In the genomic region with DNA sequence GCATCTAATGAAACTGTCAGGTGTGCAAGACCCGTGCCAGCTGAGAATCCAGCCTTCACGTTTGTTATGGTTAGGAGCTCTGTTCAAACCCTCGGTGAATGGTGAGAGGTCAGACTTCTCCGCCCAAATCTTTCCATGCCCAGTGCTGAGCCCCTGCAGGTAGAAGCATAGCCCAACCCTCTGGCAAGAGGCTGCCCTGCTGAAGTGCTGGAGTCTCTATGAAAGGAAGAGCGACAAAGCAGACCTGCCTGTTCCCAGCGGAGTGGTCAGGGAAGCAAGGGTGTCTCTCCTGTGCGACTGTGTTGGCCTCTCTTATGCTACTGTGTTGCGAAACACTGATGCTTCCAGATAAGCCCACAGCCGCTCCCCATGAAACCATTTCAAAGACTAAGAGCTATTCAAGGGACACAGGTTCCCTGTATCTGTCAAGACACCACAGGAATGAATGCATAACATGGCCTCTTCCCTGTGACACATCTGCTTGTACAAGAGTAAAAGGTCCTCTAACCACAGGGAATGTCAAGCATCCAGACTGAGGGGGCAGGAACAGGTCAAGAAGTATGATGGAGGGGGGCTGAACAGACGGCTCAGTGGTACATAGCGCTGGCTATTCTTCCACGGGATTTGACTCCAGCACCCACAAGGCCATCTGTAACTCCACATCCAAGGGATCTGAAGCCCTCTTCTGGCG, we compare ENCODE assay signal across 10 mouse cellular contexts. TPM values are rescaled to one million over a fixed set of nuclear protein-coding genes. Genes with fewer than 3 reads are reported as not detected.
DNase-seq lines count a peak whose midpoint lies in the region; ATAC-seq and TF ChIP-seq lines count a peak whose summit lies in the region.
"Had no signal": no experiment of that assay in that cellular context is flagged by ENCODE, and none has a peak within 500 bp of the region (broad histone marks: within the 10 kb centered on the region; RNA-seq: fewer than 3 reads in every experiment).

No protein-coding gene starts in this region.

- TF ChIP-seq EP300 in stomach, postnatal 0 days (optimal IDR thresholded peaks at IDR 0.05) = no peak

- H3K4me1 ChIP-seq in hindbrain, embryonic 13.5 days (replicated peaks) = peaks cover 17% of the 10 kb centered on the region
- no peaks in the 10 kb centered on the region for H3K4me1 ChIP-seq in hindbrain, embryonic 11.5 days (replicated peaks; ENCODE audit: control insufficient read depth, insufficient read depth, low read length)
- peaks cover 10% of the 10 kb centered on the region; the same call in 1 of the 2 replicates for H3K4me1 ChIP-seq in liver, embryonic 13.5 days (replicated peaks)
- H3K4me1 ChIP-seq in stomach, postnatal 0 days (replicated peaks; ENCODE audit: control insufficient read depth, insufficient read depth) = peaks cover 3% of the 10 kb centered on the region; the same call in 1 of the 2 replicates

- no peak overlapping the region for H3K4me3 ChIP-seq in hindbrain, embryonic 13.5 days
- no peak overlapping the region for H3K4me3 ChIP-seq in hindbrain, embryonic 11.5 days (ENCODE audit: low read depth, low read length)
- no peak overlapping the region for H3K4me3 ChIP-seq in liver, embryonic 13.5 days (replicated peaks)
- H3K4me3 ChIP-seq in stomach, postnatal 0 days (ENCODE audit: low read depth, low read length) = no peak overlapping the region
- H3K4me3 ChIP-seq: erythroblast, embryonic 14.5 days had no signal

- no peak overlapping the region for H3K9ac ChIP-seq in hindbrain, embryonic 13.5 days
- no peak overlapping the region for H3K9ac ChIP-seq in hindbrain, embryonic 11.5 days (ENCODE audit: low read depth, low read length)
- H3K9ac ChIP-seq in liver, embryonic 13.5 days = no peak overlapping the region
- H3K9ac ChIP-seq in stomach, postnatal 0 days (ENCODE audit: low read length) = no peak overlapping the region

- H3K9me3 ChIP-seq in hindbrain, embryonic 13.5 days = no peaks in the 10 kb centered on the region
- H3K9me3 ChIP-seq in hindbrain, embryonic 11.5 days (ENCODE audit: control insufficient read depth, low read length) = no peaks in the 10 kb centered on the region
- H3K9me3 ChIP-seq in liver, embryonic 13.5 days (replicated peaks) = no peaks in the 10 kb centered on the region
- no peaks in the 10 kb centered on the region for H3K9me3 ChIP-seq in stomach, postnatal 0 days (ENCODE audit: control insufficient read depth, low read length)

- 41% methylated on average over 13 of the region's 13 CpGs for WGBS in hindbrain, embryonic 13.5 days
- WGBS in hindbrain, embryonic 11.5 days = 33% methylated on average over 13 of the region's 13 CpGs
- 22% methylated on average over 13 of the region's 13 CpGs for WGBS in liver, embryonic 13.5 days (ENCODE audit: insufficient replicate concordance)
- 30% methylated on average over 13 of the region's 13 CpGs for WGBS in stomach, postnatal 0 days

- peak overlapping the region; percentile 53 for H3K4me2 ChIP-seq in hindbrain, embryonic 13.5 days
- H3K4me2 ChIP-seq in hindbrain, embryonic 11.5 days (replicated peaks; ENCODE audit: low read depth, low read length) = no peak overlapping the region
- H3K4me2 ChIP-seq in liver, embryonic 13.5 days = 0 out of 2 replicates have a peak overlapping the region, but pooled peaks have one; percentile 19
- H3K4me2 ChIP-seq in stomach, postnatal 0 days (replicated peaks; ENCODE audit: low read depth) = no peak overlapping the region

- TF ChIP-seq CTCF in stomach, postnatal 0 days (IDR thresholded peaks at IDR 0.05; ENCODE audit: low read depth) = no peak

- H3K27ac ChIP-seq in hindbrain, embryonic 13.5 days = no peak overlapping the region
- H3K27ac ChIP-seq in hindbrain, embryonic 11.5 days (ENCODE audit: low read depth, low read length) = no peak overlapping the region
- no peak overlapping the region for H3K27ac ChIP-seq in liver, embryonic 13.5 days
- H3K27ac ChIP-seq in stomach, postnatal 0 days (replicated peaks) = no peak overlapping the region

- intact Hi-C loops in gastrocnemius, postnatal 36 days (cut with DNase I) = loop anchor here (10.0 kb wide), 1 partner anchor 894 kb away; the partner anchor contains the start of gene 1700001L19Rik

- no peak for DNase-seq in hindbrain, embryonic 11.5 days (ENCODE audit: low spot score)
- peak; percentile 35 to 41 for DNase-seq in urinary bladder, postnatal 36 days (ENCODE audit: low spot score in 2 of 2)
- no peak for DNase-seq in urinary bladder, postnatal 10 days (ENCODE audit: low spot score)
- no peak for DNase-seq in liver, embryonic 13.5 days
- DNase-seq in stomach, postnatal 0 days (ENCODE audit: low spot score) = no peak
- DNase-seq in gastrocnemius, postnatal 36 days = no peak
- no peak for DNase-seq in frontal cortex, postnatal 36 days (ENCODE audit: low spot score in 2 of 2)
- DNase-seq: right cerebral cortex, postnatal 4 days had no signal

- no peaks in the 10 kb centered on the region for H3K36me3 ChIP-seq in hindbrain, embryonic 13.5 days
- H3K36me3 ChIP-seq in hindbrain, embryonic 11.5 days (ENCODE audit: control insufficient read depth, insufficient read depth, low read length) = no peaks in the 10 kb centered on the region
- H3K36me3 ChIP-seq in liver, embryonic 13.5 days = no peaks in the 10 kb centered on the region
- no peaks in the 10 kb centered on the region for H3K36me3 ChIP-seq in stomach, postnatal 0 days (ENCODE audit: control insufficient read depth, insufficient read depth, low read length)

- no peak for ATAC-seq in hindbrain, embryonic 13.5 days (ENCODE audit: low FRiP score)
- no peak for ATAC-seq in hindbrain, embryonic 11.5 days (ENCODE audit: low FRiP score)
- ATAC-seq in liver, embryonic 13.5 days (ENCODE audit: low read depth) = no peak
- 0 out of 2 replicates have a peak, but pooled peaks have one; percentile 3 for ATAC-seq in stomach, postnatal 0 days (ENCODE audit: low FRiP score, low TSS enrichment)

- peaks cover 55% of the 10 kb centered on the region for H3K27me3 ChIP-seq in hindbrain, embryonic 13.5 days
- H3K27me3 ChIP-seq in hindbrain, embryonic 11.5 days (ENCODE audit: control insufficient read depth, insufficient read depth, low read length) = no peaks in the 10 kb centered on the region; the same call in 1 of the 2 replicates
- H3K27me3 ChIP-seq in liver, embryonic 13.5 days = peaks cover 62% of the 10 kb centered on the region
- peaks cover 5% of the 10 kb centered on the region; the same call in 1 of the 2 replicates for H3K27me3 ChIP-seq in stomach, postnatal 0 days (ENCODE audit: control insufficient read depth, insufficient read depth, low read length)

RNA-seq across cellular contexts. Expression of gene Nsun2, which starts 44.8 kb away (rescaled TPM):
- 75.2 and 77.6 TPM in 2 replicates for polyA plus RNA-seq in hindbrain, embryonic 13.5 days (2015; fragmentation: Nextera tagmentation; extraction: Ambion mirVana)
- 114 and 134 TPM in 2 replicates for polyA plus RNA-seq in hindbrain, embryonic 11.5 days (2014; fragmentation: Nextera tagmentation; extraction: Ambion mirVana)
- 136 and 159 TPM in 2 replicates for polyA plus RNA-seq in liver, embryonic 13.5 days (2015; fragmentation: Nextera tagmentation; extraction: Ambion mirVana)
- 68.6 and 69.7 TPM in 2 replicates for polyA plus RNA-seq in stomach, postnatal 0 days (2015; fragmentation: Nextera tagmentation; extraction: Ambion mirVana)
- 10 to 100 TPM; 40.7 to 41.0 TPM for total RNA-seq in gastrocnemius, postnatal 36 days (2021)

RNA-seq across cellular contexts. Expression of gene Tent4a, which starts 45.7 kb away (rescaled TPM):
- 6.2 and 6.6 TPM in 2 replicates for polyA plus RNA-seq in hindbrain, embryonic 13.5 days (2015; fragmentation: Nextera tagmentation; extraction: Ambion mirVana)
- 8.4 and 8.8 TPM in 2 replicates for polyA plus RNA-seq in hindbrain, embryonic 11.5 days (2014; fragmentation: Nextera tagmentation; extraction: Ambion mirVana)
- 1.9 and 2.1 TPM in 2 replicates for polyA plus RNA-seq in liver, embryonic 13.5 days (2015; fragmentation: Nextera tagmentation; extraction: Ambion mirVana)
- polyA plus RNA-seq in stomach, postnatal 0 days (2015; fragmentation: Nextera tagmentation; extraction: Ambion mirVana) = 2.6 and 3.1 TPM in 2 replicates
- 1 to 10 TPM; 5.3 to 6.5 TPM for total RNA-seq in gastrocnemius, postnatal 36 days (2021)

Comparison
In these comparisons a context has a peak if more than half of its experiments do, and no peak if none do; other contexts are left out.
1. H3K4me2 ChIP-seq: peak in hindbrain, embryonic 13.5 days (single experiment) and liver, embryonic 13.5 days (single experiment); none in hindbrain, embryonic 11.5 days (single experiment) and stomach, postnatal 0 days (single experiment).
2. DNase-seq: peak in urinary bladder, postnatal 36 days (2 of 2); none in hindbrain, embryonic 11.5 days (single experiment), urinary bladder, postnatal 10 days (single experiment), liver, embryonic 13.5 days (single experiment), stomach, postnatal 0 days (single experiment), gastrocnemius, postnatal 36 days (0 of 2) and frontal cortex, postnatal 36 days (0 of 2).